Mouse (Mus musculus) CH12.LX (cell line): ENCODE data around the gene Skor1. TPM values are rescaled to one million over a fixed set of nuclear protein-coding genes. Genes with fewer than 3 reads are reported as not detected.

Experiments used
- DNase-seq: peaks from one replicate; pipeline ENCODE4 v3.0.0-alpha.2; 2013; ENCODE audit errors: extremely low read depth
- H3K27ac ChIP-seq: 2 replicates; pipeline ENCODE4 v1.5.1; 2012; ENCODE audit warnings: low read depth, mild to moderate bottlenecking, control low read depth, moderate library complexity; ENCODE audit not compliant: insufficient read depth
- H3K27me3 ChIP-seq: replicated peaks from 2 replicates; pipeline ENCODE3; 2012; ENCODE audit warnings: inconsistent platforms
- H3K36me3 ChIP-seq, 2 experiments: replicated peaks in 1 of 2; 2 replicates each; pipeline versions ENCODE3 to v1.6.1; 2012; ENCODE audit warnings: inconsistent platforms in 1 of 2, low read length in 1 of 2, mild to moderate bottlenecking in 1 of 2, mixed read lengths in 1 of 2, moderate library complexity in 1 of 2; ENCODE audit not compliant: control insufficient read depth in 1 of 2, insufficient read depth in 1 of 2
- H3K4me1 ChIP-seq, 2 experiments: 2 replicates each; pipeline ENCODE4 v1.6.1; 2012; ENCODE audit warnings: inconsistent platforms in 1 of 2, moderate library complexity in 1 of 2; ENCODE audit not compliant: insufficient read depth in 2 of 2, control insufficient read depth in 1 of 2
- H3K4me2 ChIP-seq: 2 replicates; pipeline ENCODE4 v1.6.1; 2012; ENCODE audit warnings: low read depth, mild to moderate bottlenecking, control low read depth; ENCODE audit not compliant: poor library complexity, insufficient read depth, severe bottlenecking
- H3K4me3 ChIP-seq, 3 experiments: fragments of 150-350 bp in 1 of 3; sonication (generic) in 1 of 3; replicated peaks in 1 of 3; 2 replicates each; pipeline versions ENCODE3 to v1.5.1; 2011 to 2012; ENCODE audit warnings: low read depth in 2 of 3, low read length in 2 of 3, mild to moderate bottlenecking in 2 of 3, moderate library complexity in 2 of 3, control low read depth in 1 of 3, improper control_type of control experiment in 1 of 3, inconsistent platforms in 1 of 3, mixed read lengths in 1 of 3; ENCODE audit not compliant: poor library complexity in 1 of 3
- H3K79me2 ChIP-seq: replicated peaks from 2 replicates; pipeline ENCODE4 v1.6.1; 2012; ENCODE audit warnings: mild to moderate bottlenecking, moderate library complexity; ENCODE audit not compliant: control insufficient read depth, poor library complexity, insufficient read depth, severe bottlenecking; ENCODE audit errors: extremely low read depth
- H3K9ac ChIP-seq: 2 replicates; pipeline ENCODE4 v1.6.1; 2012; ENCODE audit warnings: low read depth, mild to moderate bottlenecking, control low read depth, moderate library complexity; ENCODE audit not compliant: insufficient read depth
- H3K9me3 ChIP-seq: replicated peaks from 2 replicates; pipeline ENCODE3; 2012; ENCODE audit warnings: low read length, inconsistent platforms, mixed read lengths
- BHLHE40 ChIP-seq: IDR thresholded peaks from 2 replicates; pipeline ENCODE4 v1.6.1; 2011; ENCODE audit warnings: mild to moderate bottlenecking, low read depth, low read length, improper control_type of control experiment
- E2F4 ChIP-seq: IDR thresholded peaks from 2 replicates; pipeline ENCODE4 v1.6.1; 2011; ENCODE audit warnings: low read depth, low read length, improper control_type of control experiment; ENCODE audit not compliant: insufficient replicate concordance
- ELF1 ChIP-seq: IDR thresholded peaks from 2 replicates; pipeline ENCODE4 v1.6.1; 2014; ENCODE audit warnings: low read depth, mild to moderate bottlenecking, inconsistent platforms, low read length, improper control_type of control experiment
- EP300 ChIP-seq: IDR thresholded peaks from 2 replicates; pipeline ENCODE4 v1.6.1; 2011; ENCODE audit warnings: low read length, improper control_type of control experiment
- ETS1 ChIP-seq: conservative IDR thresholded peaks from 2 replicates; pipeline ENCODE4 v1.6.1; 2012; ENCODE audit warnings: low read depth, mild to moderate bottlenecking, inconsistent platforms, low read length, improper control_type of control experiment, moderate library complexity
- IRF4 ChIP-seq: IDR thresholded peaks from 2 replicates; pipeline ENCODE4 v1.6.1; 2014; ENCODE audit warnings: low read depth, mild to moderate bottlenecking, inconsistent platforms, low read length, improper control_type of control experiment
- JUN ChIP-seq: IDR thresholded peaks from 2 replicates; pipeline ENCODE4 v1.6.1; 2011; ENCODE audit warnings: low read depth, mild to moderate bottlenecking, low read length, improper control_type of control experiment, moderate library complexity; ENCODE audit not compliant: insufficient read depth
- KAT2A ChIP-seq: IDR thresholded peaks from 2 replicates; pipeline ENCODE4 v1.6.1; 2012; ENCODE audit warnings: low read length, improper control_type of control experiment, inconsistent platforms; ENCODE audit not compliant: insufficient replicate concordance
- MAFK ChIP-seq: IDR thresholded peaks from 2 replicates; pipeline ENCODE4 v1.6.1; 2011; ENCODE audit warnings: low read length, improper control_type of control experiment; ENCODE audit not compliant: insufficient replicate concordance
- MAX ChIP-seq: IDR thresholded peaks from 2 replicates; pipeline ENCODE4 v1.6.1; 2011; ENCODE audit warnings: low read length, improper control_type of control experiment
- MYC ChIP-seq: IDR thresholded peaks from 2 replicates; pipeline ENCODE4 v1.6.1; 2011; ENCODE audit warnings: low read depth, mild to moderate bottlenecking, improper control_type of control experiment, low read length
- NELFE ChIP-seq: IDR thresholded peaks from 2 replicates; pipeline ENCODE4 v1.6.1; 2011; ENCODE audit warnings: low read depth, low read length, improper control_type of control experiment
- NRF1 ChIP-seq: IDR thresholded peaks from 2 replicates; pipeline ENCODE4 v1.6.1; 2014; ENCODE audit warnings: low read depth, mild to moderate bottlenecking, inconsistent platforms, low read length, improper control_type of control experiment, moderate library complexity
- PAX5 ChIP-seq: IDR thresholded peaks from 2 replicates; pipeline ENCODE4 v1.6.1; 2012; ENCODE audit warnings: low read length, inconsistent platforms, mixed read lengths
- RCOR1 ChIP-seq: conservative IDR thresholded peaks from 2 replicates; pipeline ENCODE4 v1.6.1; 2012; ENCODE audit warnings: low read depth, mild to moderate bottlenecking, inconsistent platforms, low read length, improper control_type of control experiment
- SIN3A ChIP-seq: IDR thresholded peaks from 2 replicates; pipeline ENCODE4 v1.6.1; 2012; ENCODE audit warnings: low read length, improper control_type of control experiment, inconsistent platforms
- TBP ChIP-seq: conservative IDR thresholded peaks from 2 replicates; pipeline ENCODE4 v1.6.1; 2011; ENCODE audit warnings: low read depth, low read length, improper control_type of control experiment
- UBTF ChIP-seq: IDR thresholded peaks from 2 replicates; pipeline ENCODE4 v1.6.1; 2012; ENCODE audit warnings: low read depth, mild to moderate bottlenecking, inconsistent platforms, low read length, improper control_type of control experiment, moderate library complexity
- ZC3H11A ChIP-seq: IDR thresholded peaks from 2 replicates; pipeline ENCODE4 v1.6.1; 2012; ENCODE audit warnings: low read depth, mild to moderate bottlenecking, inconsistent platforms, low read length, improper control_type of control experiment
- ZMIZ1 ChIP-seq: IDR thresholded peaks from 2 replicates; pipeline ENCODE4 v1.6.1; 2012; ENCODE audit warnings: low read depth, mild to moderate bottlenecking, inconsistent platforms, low read length, improper control_type of control experiment
- dilution Hi-C: fragments of 300-500 bp; cut with MboI; formaldehyde crosslinking; loops from 2 replicates; pipeline ENCODE4 v1.14.3; 2020; ENCODE audit warnings: low sequenced_read_pairs; ENCODE audit not compliant: extremely low pct_unique_long_range_greater_than_20kb, extremely low pct_ligation_motif_present
- in situ Hi-C: fragments of 300-500 bp; cut with MboI; formaldehyde crosslinking; loops from 3 replicates; pipeline ENCODE4 v1.14.3; 2019; ENCODE audit warnings: low sequenced_read_pairs, low pct_ligation_motif_present, low pct_unique_long_range_greater_than_20kb, mixed read lengths
- polyA plus RNA-seq: library from polyadenylated mRNA; unstranded; fragments of >175 nt; gene quantifications from 2 replicates; pipeline ENCODE4 v1.2.1, GENCODE M21; 2012; ENCODE audit warnings: low read depth; ENCODE audit not compliant: insufficient read length
- total RNA-seq, 2 experiments: library from RNA; depleted of rRNA; stranded (reverse); fragments of 300-350 nt in 1 of 2; fragments of >200 nt in 1 of 2; gene quantifications; 2 replicates each; pipeline ENCODE4 v1.2.3; 2012 to 2014

Skor1 gene
- total and polyA plus RNA-seq, 3 experiments = not detected

GRCm38 (mm10) chr9:63112514-63112913 is 36.2 kb downstream of the Skor1 start:
- Histone ChIP-seq H3K9me3 (no peaks in the 10 kb centered on the region), H3K27me3 (no peaks in the 10 kb centered on the region), H3K9ac (no peak overlapping the region), H3K79me2 (no peaks in the 10 kb centered on the region), H3K4me1 (peaks cover 3 to 24% of the 10 kb centered on the region in 2 experiments), H3K4me3 (no peak overlapping the region), H3K27ac (no peak overlapping the region), H3K36me3 (no peaks in the 10 kb centered on the region), H3K4me2 (no peak overlapping the region)
- DNase-seq = no peak
- dilution Hi-C loops (no loop called here), in situ Hi-C loops (loop anchor here (10.0 kb wide), 1 partner anchor 138 kb away; no protein-coding TSS in a partner anchor)
- peak; percentile 51 for TF ChIP-seq BHLHE40
- peak; percentile 61 for TF ChIP-seq ETS1
- peak; percentile 37 for TF ChIP-seq IRF4
- TF ChIP-seq MAX = no peak
- peak; percentile 54; the same call in 1 of the 2 replicates for TF ChIP-seq EP300

- Histone ChIP-seq H3K36me3 (peaks cover 0 to 23% of the 10 kb centered on the region in 2 experiments), H3K9ac (no peak overlapping the region), H3K9me3 (peaks cover 3% of the 10 kb centered on the region), H3K27ac (no peak overlapping the region), H3K4me1 (peaks cover 3 to 24% of the 10 kb centered on the region in 2 experiments), H3K27me3 (no peaks in the 10 kb centered on the region), H3K79me2 (no peaks in the 10 kb centered on the region), H3K4me3 (no peak overlapping the region), H3K4me2 (no peak overlapping the region)
- dilution Hi-C loops = no loop called here
- in situ Hi-C loops = loop anchor here (10.0 kb wide), 2 partner anchors 135 to 265 kb away; no protein-coding TSS in a partner anchor
- TF ChIP-seq ELF1 (no peak), MAFK (no peak), ZC3H11A (no peak), SIN3A (no peak), UBTF (no peak), PAX5 (no peak), JUN (no peak)
- no peak for DNase-seq
These were observed 39.0 kb downstream of the Skor1 start for GRCm38 (mm10) chr9:63109782-63110087.

GRCm38 (mm10) chr9:63109020-63109781 is 39.6 kb downstream of the Skor1 start:
- no peak overlapping the region for H3K4me2 ChIP-seq
- H3K4me3 ChIP-seq = no peak overlapping the region
- no peaks in the 10 kb centered on the region for H3K27me3 ChIP-seq
- TF ChIP-seq UBTF (no peak), MAX (no peak), ZC3H11A (no peak), NRF1 (no peak), JUN (no peak), ZMIZ1 (no peak), MAFK (no peak), KAT2A (no peak), MYC (no peak), NELFE (no peak), RCOR1 (no peak), E2F4 (no peak), TBP (no peak), BHLHE40 (no peak), ELF1 (no peak)
- H3K27ac ChIP-seq = no peak overlapping the region
- peaks cover 3 to 24% of the 10 kb centered on the region in 2 experiments for H3K4me1 ChIP-seq
- no peak for DNase-seq
- in situ Hi-C loops = loop anchor here (10.0 kb wide), 1 partner anchor 264 kb away; no protein-coding TSS in a partner anchor
- peaks cover 3% of the 10 kb centered on the region for H3K9me3 ChIP-seq
- H3K36me3 ChIP-seq = peaks cover 0 to 28% of the 10 kb centered on the region in 2 experiments
- H3K79me2 ChIP-seq = no peaks in the 10 kb centered on the region
- dilution Hi-C loops = no loop called here
- H3K9ac ChIP-seq = no peak overlapping the region
